Mouse (Mus musculus): Measurements from ENCODE around the gene 1810009A15Rik.
"Not testable (repeated sequence)": the region's sequence is repeated elsewhere in the genome, so short reads cannot be mapped to it uniquely, and the experiment has no call there.

- TF ChIP-seq CTCF (IDR thresholded peaks at IDR 0.05; ENCODE audit: control insufficient read depth, insufficient read depth, insufficient read length); USF1 (IDR thresholded peaks at IDR 0.05; ENCODE audit: low read depth): not testable (repeated sequence)
These were observed 18.3 kb upstream of the 1810009A15Rik start for GRCm38 (mm10) chr19:8870381-8870780.

Data from C2C12 (cell line).